Mouse (Mus musculus) intestine, embryonic 14.5 days (tissue): Measurements from ENCODE around the gene Lexm. TPM values are rescaled to one million over a fixed set of nuclear protein-coding genes. Genes with fewer than 3 reads are reported as not detected.

ENCODE experiments used
- ATAC-seq: fragments of 200-750 bp; cut with Nextera tagmentation; replicated peaks from 2 replicates; pipeline ENCODE4 v1.8.0; 2017; ENCODE audit warnings: low read depth, moderate number of reproducible peaks, moderate TSS enrichment, moderate library complexity; ENCODE audit not compliant: low FRiP score, low TSS enrichment
- DNase-seq: peaks from one replicate; pipeline ENCODE4 v3.0.0-alpha.2; 2018; ENCODE audit warnings: low spot score
- H3K27ac ChIP-seq: fragments of 300-500 bp; sonication (generic); 2 replicates; pipeline ENCODE4 v1.5.1; 2014; ENCODE audit warnings: low read depth, mild to moderate bottlenecking, control low read depth
- H3K27me3 ChIP-seq: fragments of 300-500 bp; sonication (generic); replicated peaks from 2 replicates; pipeline ENCODE4 v1.6.1; 2014; ENCODE audit warnings: low read length, control low read depth; ENCODE audit not compliant: control insufficient read depth, insufficient read depth
- H3K36me3 ChIP-seq: fragments of 300-500 bp; sonication (generic); 2 replicates; pipeline ENCODE4 v1.6.1; 2014; ENCODE audit warnings: low read length, control low read depth; ENCODE audit not compliant: control insufficient read depth, insufficient read depth
- H3K4me1 ChIP-seq: fragments of 300-500 bp; sonication (generic); replicated peaks from 2 replicates; pipeline ENCODE4 v1.6.1; 2014; ENCODE audit warnings: low read length, control low read depth, mixed read lengths; ENCODE audit not compliant: control insufficient read depth, insufficient read depth
- H3K4me2 ChIP-seq: fragments of 300-500 bp; sonication (generic); 2 replicates; pipeline ENCODE4 v1.6.1; 2014; ENCODE audit warnings: low read length
- H3K4me3 ChIP-seq: fragments of 300-500 bp; sonication (generic); 2 replicates; pipeline ENCODE4 v1.5.1; 2014; ENCODE audit warnings: low read depth, low read length, control low read depth, mixed read lengths
- H3K9ac ChIP-seq: fragments of 300-500 bp; sonication (generic); 2 replicates; pipeline ENCODE4 v1.6.1; 2014; ENCODE audit warnings: mild to moderate bottlenecking, low read length
- H3K9me3 ChIP-seq: fragments of 300-500 bp; sonication (generic); 2 replicates; pipeline ENCODE4 v1.6.1; 2016; ENCODE audit warnings: low read length, control low read depth; ENCODE audit not compliant: control insufficient read depth
- WGBS: fragments of 180-500 bp; shearing (Covaris S2); extraction: QIAGEN DNeasy Blood & Tissue Kit; methylation state at CpG from one replicate; pipeline ENCODE4 v1.1.7; 2014; 5-methylcytosine and 5-hydroxymethylcytosine counted together
- polyA plus RNA-seq: library from polyadenylated mRNA; unstranded; fragments of >200 nt; fragmentation: Nextera tagmentation; extraction: Ambion mirVana; gene quantifications from 2 replicates; pipeline ENCODE4 v1.2.1, GENCODE M21; 2014

Gene Lexm
- polyA plus RNA-seq, 1 experiment from 2014 or later, result 0.39 TPM

GRCm38 (mm10) chr4:106557262-106557661 is 59.8 kb downstream of the Lexm start:
- Histone ChIP-seq H3K4me1 (peaks cover 11% of the 10 kb centered on the region; the same call in 1 of the 2 replicates), H3K27me3 (no peaks in the 10 kb centered on the region), H3K4me2 (no peak overlapping the region), H3K27ac (no peak overlapping the region), H3K9me3 (no peaks in the 10 kb centered on the region), H3K36me3 (no peaks in the 10 kb centered on the region), H3K9ac (no peak overlapping the region), H3K4me3 (no peak overlapping the region)
- DNase-seq (no peak), ATAC-seq (no peak)
- 58% methylated on average over 5 of the region's 5 CpGs for WGBS

DNA sequence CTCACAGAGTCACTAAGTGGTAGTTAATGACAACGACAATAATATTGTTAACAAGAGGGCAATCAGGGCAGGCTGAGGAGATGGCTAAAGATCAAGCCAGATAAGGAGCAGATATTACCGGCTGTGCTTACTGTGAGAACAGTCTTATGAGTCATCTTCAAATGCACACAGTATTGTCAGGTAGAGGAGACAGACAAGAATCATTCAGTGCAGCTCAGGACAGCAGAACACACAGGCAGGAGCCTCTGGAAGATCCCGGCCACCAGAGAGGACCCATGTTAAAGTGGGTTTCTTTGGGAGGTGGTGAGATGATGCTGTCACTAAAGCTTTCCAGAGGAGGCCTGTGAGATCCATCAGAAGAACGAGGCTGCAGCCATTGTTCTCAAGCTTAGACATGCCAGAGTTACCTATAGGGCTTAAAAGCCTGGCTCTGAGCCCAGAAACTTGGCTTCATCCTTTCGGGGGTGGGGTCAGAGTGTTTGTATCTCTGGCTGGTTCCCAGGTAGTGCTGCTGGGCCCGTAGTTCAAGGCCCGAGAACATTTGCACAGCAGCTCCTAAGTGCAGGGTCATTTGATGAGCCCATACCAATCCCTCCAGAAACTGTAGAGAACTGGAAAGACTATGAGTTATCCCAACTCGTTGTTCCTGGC is 66.4 kb downstream of the Lexm start:
- DNase-seq (no peak), ATAC-seq (no peak)
- 56% methylated on average over 8 of the region's 8 CpGs for WGBS
- no peak overlapping the region for H3K4me3 ChIP-seq
- H3K4me1 ChIP-seq, result no peaks in the 10 kb centered on the region
- no peak overlapping the region for H3K27ac ChIP-seq
- no peaks in the 10 kb centered on the region for H3K36me3 ChIP-seq
- H3K4me2 ChIP-seq, result no peak overlapping the region
- H3K27me3 ChIP-seq, result no peaks in the 10 kb centered on the region
- H3K9me3 ChIP-seq, result no peaks in the 10 kb centered on the region
- no peak overlapping the region for H3K9ac ChIP-seq

GRCm38 (mm10) chr4:106548113-106548512 is 68.9 kb downstream of the Lexm start:
- DNase-seq (no peak), ATAC-seq (no peak)
- Histone ChIP-seq H3K9me3 (no peaks in the 10 kb centered on the region), H3K36me3 (no peaks in the 10 kb centered on the region), H3K4me1 (no peaks in the 10 kb centered on the region), H3K9ac (no peak overlapping the region), H3K27me3 (no peaks in the 10 kb centered on the region), H3K4me3 (no peak overlapping the region), H3K27ac (no peak overlapping the region), H3K4me2 (no peak overlapping the region)
- WGBS, result 82% methylated on average over 3 of the region's 3 CpGs

- Histone ChIP-seq H3K9me3 (no peaks in the 10 kb centered on the region), H3K27me3 (no peaks in the 10 kb centered on the region), H3K27ac (no peak overlapping the region), H3K36me3 (no peaks in the 10 kb centered on the region), H3K4me2 (no peak overlapping the region), H3K4me1 (no peaks in the 10 kb centered on the region), H3K9ac (no peak overlapping the region), H3K4me3 (no peak overlapping the region)
- no peak for ATAC-seq
- 85% methylated on average over 1 of the region's 1 CpGs for WGBS
- DNase-seq, result no peak
These were observed 70.1 kb downstream of the Lexm start for GRCm38 (mm10) chr4:106546896-106547295.

- ATAC-seq (no peak), DNase-seq (no peak)
- no peaks in the 10 kb centered on the region for H3K4me1 ChIP-seq
- no peaks in the 10 kb centered on the region for H3K27me3 ChIP-seq
- H3K9ac ChIP-seq, result no peak overlapping the region
- no peak overlapping the region for H3K27ac ChIP-seq
- H3K4me2 ChIP-seq, result no peak overlapping the region
- H3K9me3 ChIP-seq, result no peaks in the 10 kb centered on the region
- 46% methylated on average over 8 of the region's 8 CpGs for WGBS
- H3K36me3 ChIP-seq, result no peaks in the 10 kb centered on the region
- no peak overlapping the region for H3K4me3 ChIP-seq
These were observed 71.1 kb downstream of the Lexm start for GRCm38 (mm10) chr4:106545817-106546373.

DNA sequence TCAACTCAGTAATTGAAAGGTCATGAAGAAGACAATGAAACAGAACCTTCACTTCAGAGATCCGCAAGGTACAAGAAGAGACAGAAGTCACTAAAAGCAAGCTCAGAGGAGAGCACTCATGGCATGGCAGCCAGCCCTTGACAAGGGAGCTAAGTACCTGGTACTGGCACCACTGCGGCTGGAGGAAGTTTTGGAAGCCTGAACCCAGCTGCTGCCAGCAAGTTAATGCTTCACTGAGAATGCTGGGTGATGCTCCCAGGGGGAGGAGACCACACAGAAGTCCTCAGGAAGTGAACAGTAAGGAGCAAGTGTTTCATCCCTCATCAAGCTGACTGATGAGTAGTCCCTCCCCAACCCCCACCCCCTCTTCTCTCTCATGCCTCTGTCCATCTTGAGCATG is 74.8 kb downstream of the Lexm start:
- DNase-seq, result no peak

DNA sequence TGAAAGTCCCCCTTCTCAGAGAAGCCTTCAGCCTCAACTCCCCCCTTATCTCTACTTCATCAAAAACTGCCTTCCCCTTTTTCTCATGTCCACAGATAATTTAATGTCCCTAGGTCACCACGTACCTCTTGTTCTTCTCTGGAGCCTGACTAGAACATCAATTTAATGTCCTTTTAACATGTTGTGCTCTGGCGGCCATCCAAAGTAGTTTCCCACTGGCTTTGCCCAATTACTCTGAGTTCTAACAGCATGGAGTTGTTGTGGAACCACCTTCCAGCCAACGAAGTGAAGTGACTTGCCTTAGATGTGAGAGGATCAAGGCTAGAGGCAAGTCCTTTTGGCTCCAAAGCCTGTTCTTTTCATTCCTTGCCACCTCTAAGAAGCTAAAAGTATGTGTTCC is 75.5 kb downstream of the Lexm start:
- Histone ChIP-seq H3K4me3 (no peak overlapping the region), H3K27ac (no peak overlapping the region), H3K36me3 (no peaks in the 10 kb centered on the region), H3K9ac (no peak overlapping the region), H3K27me3 (no peaks in the 10 kb centered on the region), H3K9me3 (no peaks in the 10 kb centered on the region), H3K4me2 (no peak overlapping the region), H3K4me1 (no peaks in the 10 kb centered on the region)
- WGBS, result 59% methylated on average over 3 of the region's 3 CpGs
- ATAC-seq (no peak), DNase-seq (no peak)

More for the DNA sequence above, 74.8 kb downstream of the Lexm start:
- H3K4me3 ChIP-seq, result no peak overlapping the region
- no peaks in the 10 kb centered on the region for H3K4me1 ChIP-seq
- no peak overlapping the region for H3K9ac ChIP-seq
- no peaks in the 10 kb centered on the region for H3K27me3 ChIP-seq
- H3K27ac ChIP-seq, result no peak overlapping the region
- no peak overlapping the region for H3K4me2 ChIP-seq
- ATAC-seq, result no peak
- H3K9me3 ChIP-seq, result no peaks in the 10 kb centered on the region
- H3K36me3 ChIP-seq, result no peaks in the 10 kb centered on the region
- 87% methylated on average over 2 of the region's 2 CpGs for WGBS
